Mouse (Mus musculus): ENCODE measurements around the gene Zcchc9. TPM values are rescaled to one million over a fixed set of nuclear protein-coding genes. Genes with fewer than 3 reads are reported as not detected.

Gene Zcchc9
- polyA plus RNA-seq, 1 experiment from 2014 or later, result 26.3 TPM

- no peak for ATAC-seq (ENCODE audit: insufficient number of reproducible peaks, insufficient read depth, low FRiP score, low read depth)
- H3K27me3 ChIP-seq (ENCODE audit: control insufficient read depth, insufficient read depth, low read length), result no peaks in the 10 kb centered on the region
- H3K4me2 ChIP-seq (ENCODE audit: low read length), result no peak overlapping the region
- H3K36me3 ChIP-seq (ENCODE audit: control insufficient read depth, insufficient read depth, low read length), result peaks cover 16% of the 10 kb centered on the region
- peaks cover 4% of the 10 kb centered on the region in 2 experiments; a peak in 3 of 4 replicates for H3K4me1 ChIP-seq (ENCODE audit: control insufficient read depth in 2 of 2, insufficient read depth in 2 of 2, low read length in 2 of 2)
- no peak overlapping the region for H3K9ac ChIP-seq (ENCODE audit: low read length)
- 41% methylated on average over 2 of the region's 2 CpGs for WGBS
- H3K9me3 ChIP-seq (ENCODE audit: control insufficient read depth, low read length), result no peaks in the 10 kb centered on the region
- no peak overlapping the region for H3K27ac ChIP-seq (replicated peaks in 1 of 2; ENCODE audit: control insufficient read depth in 1 of 2, insufficient read depth in 1 of 2, low read depth in 2 of 2, low read length in 2 of 2)
- no peak overlapping the region for H3K4me3 ChIP-seq (ENCODE audit: control insufficient read depth in 1 of 2, insufficient read depth in 1 of 2, low read depth in 1 of 2, low read length in 2 of 2)
These were observed 2.0 kb upstream of the Zcchc9 start for GRCm38 (mm10) chr13:91809476-91809875.

DNA sequence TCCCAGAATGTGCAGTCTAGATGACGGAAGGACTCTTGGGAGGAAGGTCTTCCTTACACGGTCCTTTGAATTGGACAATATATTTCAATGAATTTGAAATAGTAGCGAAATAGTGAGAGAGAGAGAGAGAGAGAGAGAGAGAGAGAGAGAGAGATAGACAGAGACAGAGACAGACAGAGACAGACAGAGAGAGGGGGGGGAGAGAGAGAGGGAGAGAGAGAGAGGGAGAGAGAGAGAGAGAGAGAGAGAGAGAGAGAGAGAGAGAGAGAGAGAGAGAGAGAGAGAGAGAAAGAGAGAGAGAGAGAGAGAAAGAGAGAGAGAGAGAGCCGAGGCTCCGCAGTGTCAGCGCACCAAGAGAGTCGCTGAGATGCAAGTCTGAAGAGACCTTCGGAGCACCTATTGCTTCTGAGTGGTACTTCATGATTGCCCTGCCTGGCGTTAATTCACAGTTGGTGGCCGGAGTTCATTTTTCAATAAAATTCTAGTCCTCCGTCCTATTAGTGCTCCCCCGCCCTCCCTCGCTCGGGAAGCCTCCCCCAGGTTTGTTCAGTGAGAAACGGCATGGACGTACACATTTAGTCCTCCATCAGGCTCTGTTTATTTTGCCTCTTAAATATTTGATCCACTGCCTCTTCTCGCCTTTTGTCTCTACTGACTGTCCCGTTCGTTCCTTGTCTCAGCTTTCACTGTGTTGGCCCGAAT, 520 bp upstream of the Zcchc9 start:
- Histone ChIP-seq H3K27me3 (ENCODE audit: control insufficient read depth, insufficient read depth, low read length) (no peaks in the 10 kb centered on the region), H3K4me3 (ENCODE audit: control insufficient read depth in 1 of 2, insufficient read depth in 1 of 2, low read depth in 1 of 2, low read length in 2 of 2) (peak overlapping the region; percentile 87 to 98), H3K9me3 (ENCODE audit: control insufficient read depth, low read length) (no peaks in the 10 kb centered on the region), H3K36me3 (ENCODE audit: control insufficient read depth, insufficient read depth, low read length) (peaks cover 19% of the 10 kb centered on the region), H3K27ac (replicated peaks in 1 of 2; ENCODE audit: control insufficient read depth in 1 of 2, insufficient read depth in 1 of 2, low read depth in 2 of 2, low read length in 2 of 2) (peak overlapping the region; percentile 90 to 94), H3K4me1 (ENCODE audit: control insufficient read depth in 2 of 2, insufficient read depth in 2 of 2, low read length in 2 of 2) (peaks cover 4% of the 10 kb centered on the region in 2 experiments; a peak in 3 of 4 replicates), H3K4me2 (ENCODE audit: low read length) (peak overlapping the region; percentile 73), H3K9ac (ENCODE audit: low read length) (peak overlapping the region; percentile 97)
- WGBS, result 39% methylated on average over 20 of the region's 20 CpGs
- ATAC-seq (ENCODE audit: insufficient number of reproducible peaks, insufficient read depth, low FRiP score, low read depth), result no peak

DNA sequence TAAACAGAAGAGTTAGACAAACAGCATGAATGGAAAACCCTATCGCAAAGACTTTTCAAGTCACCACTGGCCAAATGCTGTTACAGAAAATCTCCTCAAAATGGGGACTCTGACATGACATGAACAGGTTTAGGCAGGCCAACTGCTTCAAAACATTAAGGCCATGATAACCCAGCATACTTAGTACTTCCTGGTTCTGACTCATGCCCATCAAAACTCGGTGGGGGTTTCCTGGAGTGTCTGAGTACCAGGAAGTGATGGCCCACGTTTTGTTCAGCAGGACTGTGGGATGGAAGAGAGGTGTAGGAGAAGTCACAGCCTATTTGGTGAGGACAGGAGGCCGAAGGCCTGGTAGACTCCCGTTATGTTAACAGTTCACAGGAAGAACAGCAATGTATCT, 5.8 kb downstream of the Zcchc9 start:
- 71% methylated on average over 5 of the region's 5 CpGs for WGBS
- no peaks in the 10 kb centered on the region for H3K9me3 ChIP-seq (ENCODE audit: control insufficient read depth, low read length)
- H3K36me3 ChIP-seq (ENCODE audit: control insufficient read depth, insufficient read depth, low read length), result peaks cover 71% of the 10 kb centered on the region

DNA sequence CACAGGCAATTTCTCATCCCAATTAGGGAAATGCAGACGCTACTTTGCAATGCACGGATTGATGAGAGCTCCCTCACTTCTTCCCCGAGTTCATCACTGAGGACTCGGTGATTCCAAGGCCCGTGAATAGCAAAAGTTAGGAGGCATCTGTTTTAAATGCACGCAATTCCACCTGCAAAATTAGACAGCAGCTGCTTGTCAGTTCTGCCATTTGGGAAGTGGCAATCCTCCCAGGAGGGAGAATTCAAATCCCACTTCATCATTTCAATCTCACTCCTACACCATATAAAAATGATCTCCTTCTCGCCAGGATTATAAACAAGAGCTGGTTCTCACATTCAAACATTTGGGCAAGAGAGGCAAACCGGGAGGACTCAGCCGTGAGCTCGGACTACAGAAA, 10.1 kb downstream of the Zcchc9 start:
- Histone ChIP-seq H3K4me2 (ENCODE audit: low read length) (no peak overlapping the region), H3K4me3 (ENCODE audit: control insufficient read depth in 1 of 2, insufficient read depth in 1 of 2, low read depth in 1 of 2, low read length in 2 of 2) (no peak overlapping the region), H3K27me3 (ENCODE audit: control insufficient read depth, insufficient read depth, low read length) (no peaks in the 10 kb centered on the region), H3K4me1 (ENCODE audit: control insufficient read depth in 2 of 2, insufficient read depth in 2 of 2, low read length in 2 of 2) (no peaks in the 10 kb centered on the region), H3K9ac (ENCODE audit: low read length) (no peak overlapping the region), H3K27ac (replicated peaks in 1 of 2; ENCODE audit: control insufficient read depth in 1 of 2, insufficient read depth in 1 of 2, low read depth in 2 of 2, low read length in 2 of 2) (no peak overlapping the region), H3K36me3 (ENCODE audit: control insufficient read depth, insufficient read depth, low read length) (peaks cover 77% of the 10 kb centered on the region), H3K9me3 (ENCODE audit: control insufficient read depth, low read length) (no peaks in the 10 kb centered on the region)
- no peak for ATAC-seq (ENCODE audit: insufficient number of reproducible peaks, insufficient read depth, low FRiP score, low read depth)
- 95% methylated on average over 10 of the region's 10 CpGs for WGBS

More for the DNA sequence above, 5.8 kb downstream of the Zcchc9 start:
- no peak for ATAC-seq (ENCODE audit: insufficient number of reproducible peaks, insufficient read depth, low FRiP score, low read depth)
- no peak overlapping the region for H3K9ac ChIP-seq (ENCODE audit: low read length)
- no peaks in the 10 kb centered on the region for H3K4me1 ChIP-seq (ENCODE audit: control insufficient read depth in 2 of 2, insufficient read depth in 2 of 2, low read length in 2 of 2)
- H3K4me2 ChIP-seq (ENCODE audit: low read length), result no peak overlapping the region
- H3K27me3 ChIP-seq (ENCODE audit: control insufficient read depth, insufficient read depth, low read length), result no peaks in the 10 kb centered on the region
- H3K4me3 ChIP-seq (ENCODE audit: control insufficient read depth in 1 of 2, insufficient read depth in 1 of 2, low read depth in 1 of 2, low read length in 2 of 2), result no peak overlapping the region
- H3K27ac ChIP-seq (replicated peaks in 1 of 2; ENCODE audit: control insufficient read depth in 1 of 2, insufficient read depth in 1 of 2, low read depth in 2 of 2, low read length in 2 of 2), result no peak overlapping the region

DNA sequence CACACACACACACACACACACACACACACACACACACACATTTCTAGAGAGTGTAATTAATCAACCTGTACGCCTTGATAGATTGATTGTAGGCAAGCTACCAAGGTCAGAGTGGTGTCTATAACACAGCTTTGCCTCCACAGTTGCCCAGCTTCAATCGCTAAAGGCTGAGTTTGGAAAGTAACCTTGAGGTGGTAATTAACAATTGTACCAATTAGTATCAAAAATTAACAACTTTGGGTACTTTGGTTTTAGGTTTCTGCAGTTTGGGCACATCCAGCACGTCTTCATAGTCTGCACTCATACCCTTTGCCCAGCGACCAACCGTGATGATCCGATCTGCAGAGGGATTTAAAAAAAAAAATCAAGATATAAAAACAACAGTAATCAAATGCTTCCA, 10.6 kb downstream of the Zcchc9 start:
- no peak for ATAC-seq (ENCODE audit: insufficient number of reproducible peaks, insufficient read depth, low FRiP score, low read depth)
- no peak overlapping the region for H3K4me2 ChIP-seq (ENCODE audit: low read length)
- WGBS, result 93% methylated on average over 6 of the region's 6 CpGs
- H3K27ac ChIP-seq (replicated peaks in 1 of 2; ENCODE audit: control insufficient read depth in 1 of 2, insufficient read depth in 1 of 2, low read depth in 2 of 2, low read length in 2 of 2), result no peak overlapping the region
- no peak overlapping the region for H3K4me3 ChIP-seq (ENCODE audit: control insufficient read depth in 1 of 2, insufficient read depth in 1 of 2, low read depth in 1 of 2, low read length in 2 of 2)
- H3K9me3 ChIP-seq (ENCODE audit: control insufficient read depth, low read length), result no peaks in the 10 kb centered on the region
- no peaks in the 10 kb centered on the region for H3K27me3 ChIP-seq (ENCODE audit: control insufficient read depth, insufficient read depth, low read length)
- H3K9ac ChIP-seq (ENCODE audit: low read length), result no peak overlapping the region
- H3K4me1 ChIP-seq (ENCODE audit: control insufficient read depth in 2 of 2, insufficient read depth in 2 of 2, low read length in 2 of 2), result no peaks in the 10 kb centered on the region
- peaks cover 77% of the 10 kb centered on the region for H3K36me3 ChIP-seq (ENCODE audit: control insufficient read depth, insufficient read depth, low read length)

GRCm38 (mm10) chr13:91796003-91796402, 11.5 kb downstream of the Zcchc9 start:
- WGBS, result 91% methylated on average over 6 of the region's 6 CpGs
- Histone ChIP-seq H3K27me3 (ENCODE audit: control insufficient read depth, insufficient read depth, low read length) (no peaks in the 10 kb centered on the region), H3K9me3 (ENCODE audit: control insufficient read depth, low read length) (no peaks in the 10 kb centered on the region), H3K36me3 (ENCODE audit: control insufficient read depth, insufficient read depth, low read length) (peaks cover 68% of the 10 kb centered on the region), H3K27ac (replicated peaks in 1 of 2; ENCODE audit: control insufficient read depth in 1 of 2, insufficient read depth in 1 of 2, low read depth in 2 of 2, low read length in 2 of 2) (no peak overlapping the region), H3K4me3 (ENCODE audit: control insufficient read depth in 1 of 2, insufficient read depth in 1 of 2, low read depth in 1 of 2, low read length in 2 of 2) (no peak overlapping the region), H3K4me2 (ENCODE audit: low read length) (no peak overlapping the region), H3K4me1 (ENCODE audit: control insufficient read depth in 2 of 2, insufficient read depth in 2 of 2, low read length in 2 of 2) (no peaks in the 10 kb centered on the region), H3K9ac (ENCODE audit: low read length) (no peak overlapping the region)
- ATAC-seq (ENCODE audit: insufficient number of reproducible peaks, insufficient read depth, low FRiP score, low read depth), result no peak

DNA sequence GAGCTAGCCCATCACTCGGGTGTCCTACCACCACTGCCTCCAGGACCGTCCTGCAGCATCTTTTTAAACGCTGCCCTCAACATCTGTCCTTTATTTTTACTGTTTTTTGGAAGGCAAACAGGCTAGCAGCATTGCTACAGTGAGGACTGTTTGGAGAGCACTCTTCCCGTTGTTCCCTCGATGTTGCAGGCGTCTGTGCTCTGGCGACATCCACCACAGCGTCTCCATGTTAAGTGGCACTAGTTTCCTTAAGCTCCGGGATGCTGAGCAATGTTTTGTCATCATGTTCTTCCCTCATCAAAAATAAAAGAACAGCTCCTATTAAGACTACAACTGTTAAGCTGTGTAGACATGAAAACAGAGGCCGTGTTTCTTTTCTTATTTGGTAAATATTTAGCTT, 11.9 kb downstream of the Zcchc9 start:
- Histone ChIP-seq H3K27me3 (ENCODE audit: control insufficient read depth, insufficient read depth, low read length) (no peaks in the 10 kb centered on the region), H3K27ac (replicated peaks in 1 of 2; ENCODE audit: control insufficient read depth in 1 of 2, insufficient read depth in 1 of 2, low read depth in 2 of 2, low read length in 2 of 2) (no peak overlapping the region), H3K9ac (ENCODE audit: low read length) (no peak overlapping the region), H3K36me3 (ENCODE audit: control insufficient read depth, insufficient read depth, low read length) (peaks cover 64% of the 10 kb centered on the region), H3K4me1 (ENCODE audit: control insufficient read depth in 2 of 2, insufficient read depth in 2 of 2, low read length in 2 of 2) (no peaks in the 10 kb centered on the region), H3K9me3 (ENCODE audit: control insufficient read depth, low read length) (no peaks in the 10 kb centered on the region), H3K4me3 (ENCODE audit: control insufficient read depth in 1 of 2, insufficient read depth in 1 of 2, low read depth in 1 of 2, low read length in 2 of 2) (no peak overlapping the region), H3K4me2 (ENCODE audit: low read length) (no peak overlapping the region)
- WGBS, result 92% methylated on average over 10 of the region's 10 CpGs
- ATAC-seq (ENCODE audit: insufficient number of reproducible peaks, insufficient read depth, low FRiP score, low read depth), result no peak

GRCm38 (mm10) chr13:91794926-91795436, 12.5 kb downstream of the Zcchc9 start:
- Histone ChIP-seq H3K27ac (replicated peaks in 1 of 2; ENCODE audit: control insufficient read depth in 1 of 2, insufficient read depth in 1 of 2, low read depth in 2 of 2, low read length in 2 of 2) (no peak overlapping the region), H3K9me3 (ENCODE audit: control insufficient read depth, low read length) (no peaks in the 10 kb centered on the region), H3K4me3 (ENCODE audit: control insufficient read depth in 1 of 2, insufficient read depth in 1 of 2, low read depth in 1 of 2, low read length in 2 of 2) (no peak overlapping the region), H3K4me2 (ENCODE audit: low read length) (no peak overlapping the region), H3K27me3 (ENCODE audit: control insufficient read depth, insufficient read depth, low read length) (no peaks in the 10 kb centered on the region), H3K36me3 (ENCODE audit: control insufficient read depth, insufficient read depth, low read length) (peaks cover 58% of the 10 kb centered on the region), H3K9ac (ENCODE audit: low read length) (no peak overlapping the region), H3K4me1 (ENCODE audit: control insufficient read depth in 2 of 2, insufficient read depth in 2 of 2, low read length in 2 of 2) (no peaks in the 10 kb centered on the region)
- ATAC-seq (ENCODE audit: insufficient number of reproducible peaks, insufficient read depth, low FRiP score, low read depth), result no peak
- 97% methylated on average over 13 of the region's 13 CpGs for WGBS

All from heart, embryonic 14.5 days (tissue).